19 mouse cellular contexts compared by ENCODE assay signal in genomic region chr8:78342151-78342550, GRCm38 (mm10).
"Had no signal": no experiment of that assay in that cellular context is flagged by ENCODE, and none has a peak within 500 bp of the region (broad histone marks: within the 10 kb centered on the region; RNA-seq: fewer than 3 reads in every experiment).

No protein-coding gene starts in this region.

- H3K27ac ChIP-seq: liver, embryonic 13.5 days; liver, embryonic 15.5 days; lung, embryonic 15.5 days; midbrain, embryonic 12.5 days; neural tube, embryonic 13.5 days; neural tube, embryonic 15.5 days; stomach, embryonic 15.5 days; stomach, postnatal 0 days had no signal

- H3K36me3 ChIP-seq: liver, embryonic 13.5 days; liver, embryonic 15.5 days; lung, embryonic 15.5 days; midbrain, embryonic 12.5 days; neural tube, embryonic 13.5 days; neural tube, embryonic 15.5 days; stomach, embryonic 15.5 days had no signal

- H3K9ac ChIP-seq: liver, embryonic 13.5 days; liver, embryonic 15.5 days; liver, postnatal 0 days; lung, embryonic 15.5 days; midbrain, embryonic 12.5 days; neural tube, embryonic 13.5 days; neural tube, embryonic 15.5 days; stomach, embryonic 15.5 days had no signal

- H3K9me3 ChIP-seq: liver, embryonic 13.5 days; liver, embryonic 15.5 days; lung, embryonic 15.5 days; midbrain, embryonic 12.5 days; neural tube, embryonic 13.5 days; neural tube, embryonic 15.5 days; stomach, embryonic 15.5 days had no signal

- H3K4me3 ChIP-seq: liver, embryonic 13.5 days; liver, embryonic 15.5 days; lung, embryonic 15.5 days; midbrain, embryonic 12.5 days; myocyte; neural tube, embryonic 13.5 days; neural tube, embryonic 15.5 days; stomach, embryonic 15.5 days had no signal

- DNase-seq: liver; liver, embryonic 13.5 days; liver, postnatal 0 days; lung, adult 2 months; lung, postnatal 4 days; right cerebral cortex, adult 18-20 months; thymus, adult 2 months; thymus, postnatal 25 days; thymus, postnatal 4 days had no signal

- ATAC-seq: liver, postnatal 0 days; lung, postnatal 0 days had no signal

- H3K4me2 ChIP-seq: liver, embryonic 11.5 days; liver, embryonic 13.5 days; liver, embryonic 15.5 days; lung, embryonic 15.5 days; midbrain, embryonic 12.5 days; neural tube, embryonic 13.5 days; neural tube, embryonic 15.5 days; stomach, embryonic 15.5 days had no signal

- H3K4me1 ChIP-seq: liver, embryonic 13.5 days; liver, embryonic 15.5 days; lung, embryonic 15.5 days; stomach, embryonic 15.5 days had no signal

- H3K27me3 ChIP-seq: liver, embryonic 13.5 days; liver, embryonic 15.5 days; lung, embryonic 15.5 days; midbrain, embryonic 12.5 days; neural tube, embryonic 13.5 days; neural tube, embryonic 15.5 days; stomach, embryonic 15.5 days had no signal
